Mouse (Mus musculus) hindbrain, embryonic 13.5 days (tissue): Measurements from ENCODE around the gene Ipo13. TPM values are rescaled to one million over a fixed set of nuclear protein-coding genes. Genes with fewer than 3 reads are reported as not detected.

Source experiments
- ATAC-seq: fragments of 200-750 bp; cut with Nextera tagmentation; 2 replicates; pipeline ENCODE4 v1.8.0; 2017; ENCODE audit warnings: moderate TSS enrichment; ENCODE audit not compliant: low FRiP score
- H3K27ac ChIP-seq: fragments of 300-500 bp; sonication (generic); 2 replicates; pipeline ENCODE4 v1.5.1; 2015; ENCODE audit warnings: inconsistent platforms, mild to moderate bottlenecking, moderate library complexity
- H3K27me3 ChIP-seq: fragments of 300-500 bp; sonication (generic); 2 replicates; pipeline ENCODE4 v1.6.1; 2015; ENCODE audit warnings: mild to moderate bottlenecking, inconsistent platforms
- H3K36me3 ChIP-seq: fragments of 300-500 bp; sonication (generic); 2 replicates; pipeline ENCODE4 v1.6.1; 2015; ENCODE audit warnings: mild to moderate bottlenecking, inconsistent platforms
- H3K4me1 ChIP-seq: fragments of 300-500 bp; sonication (generic); replicated peaks from 2 replicates; pipeline ENCODE4 v1.6.1; 2015; ENCODE audit warnings: inconsistent platforms
- H3K4me2 ChIP-seq: fragments of 300-500 bp; sonication (generic); 2 replicates; pipeline ENCODE4 v1.6.1; 2015; ENCODE audit warnings: inconsistent platforms, mild to moderate bottlenecking, moderate library complexity
- H3K4me3 ChIP-seq: fragments of 300-500 bp; sonication (generic); 2 replicates; pipeline ENCODE4 v1.5.1; 2015; ENCODE audit warnings: mild to moderate bottlenecking, inconsistent platforms
- H3K9ac ChIP-seq: fragments of 300-500 bp; sonication (generic); 2 replicates; pipeline ENCODE4 v1.6.1; 2015; ENCODE audit warnings: mild to moderate bottlenecking, inconsistent platforms
- H3K9me3 ChIP-seq: fragments of 300-500 bp; sonication (generic); 2 replicates; pipeline ENCODE4 v1.6.1; 2016; ENCODE audit warnings: inconsistent platforms
- WGBS: fragments of 180-500 bp; shearing (Covaris S2); methylation state at CpG from one replicate; pipeline ENCODE4 v1.1.7; 2015; 5-methylcytosine and 5-hydroxymethylcytosine counted together
- polyA plus RNA-seq: library from polyadenylated mRNA; unstranded; fragments of >200 nt; fragmentation: Nextera tagmentation; extraction: Ambion mirVana; gene quantifications from 2 replicates; pipeline ENCODE4 v1.2.1, GENCODE M21; 2015

Gene Ipo13
- polyA plus RNA-seq: 64.4 and 74.5 TPM in 2 replicates

DNA sequence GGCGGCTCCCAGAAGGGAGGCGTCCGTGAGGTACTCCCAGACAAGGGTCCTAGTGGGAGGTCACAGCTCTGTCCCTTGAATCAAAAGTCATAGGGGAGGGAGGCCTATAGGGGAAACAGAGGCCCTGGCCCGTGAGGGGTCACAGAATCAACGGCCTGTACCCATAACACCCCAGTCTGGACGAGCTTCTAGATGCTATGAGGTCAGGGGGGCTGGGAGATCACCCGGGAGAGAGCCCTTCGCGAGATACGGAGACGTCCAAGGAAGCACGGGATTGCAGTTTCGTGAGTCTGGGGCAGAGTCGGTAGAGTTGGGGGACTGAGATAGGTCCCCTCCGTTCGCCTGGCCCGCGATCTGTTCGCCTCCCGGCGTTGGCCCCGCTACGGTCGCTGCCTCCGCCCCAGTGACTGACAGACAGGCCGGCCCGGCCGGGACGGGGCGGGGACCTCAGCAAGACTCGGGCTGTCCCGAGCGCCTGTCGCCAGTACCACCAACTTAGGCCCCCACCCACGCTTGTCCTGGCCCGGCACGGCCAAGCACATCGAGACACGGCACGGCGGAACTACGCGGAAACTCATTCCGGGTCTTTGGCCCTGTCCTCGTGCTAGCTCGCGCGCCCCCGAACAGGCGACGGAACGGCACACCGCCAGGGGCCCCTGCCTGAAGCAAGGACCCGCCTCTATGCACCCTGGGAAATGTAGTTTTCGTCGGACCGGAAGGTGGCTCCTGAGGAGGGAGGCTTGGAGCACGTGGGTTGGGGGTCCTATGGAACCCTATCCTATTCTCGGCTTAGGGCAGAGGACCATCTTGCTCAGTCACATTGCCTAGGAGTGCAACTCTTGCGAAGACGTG is at the start of gene Ipo13:
Gene Ipo13, minus strand, starts transcription at position 409 of the 852 bp plus-strand sequence.
- H3K4me1 ChIP-seq: peaks cover 52% of the 10 kb centered on the region
- H3K9me3 ChIP-seq: no peaks in the 10 kb centered on the region
- peak within 1 kb of the TSS; percentile 92 for H3K4me3 ChIP-seq
- peak within 1 kb of the TSS; percentile 88 for H3K27ac ChIP-seq
- peaks cover 21% of the 10 kb centered on the region for H3K36me3 ChIP-seq
- WGBS: under 1% methylated on average over 61 of the region's 61 CpGs
- no peaks in the 10 kb centered on the region for H3K27me3 ChIP-seq
- ATAC-seq: peak; percentile 95
- peak within 1 kb of the TSS; percentile 97 for H3K9ac ChIP-seq
- H3K4me2 ChIP-seq: peak within 1 kb of the TSS; percentile 100

DNA sequence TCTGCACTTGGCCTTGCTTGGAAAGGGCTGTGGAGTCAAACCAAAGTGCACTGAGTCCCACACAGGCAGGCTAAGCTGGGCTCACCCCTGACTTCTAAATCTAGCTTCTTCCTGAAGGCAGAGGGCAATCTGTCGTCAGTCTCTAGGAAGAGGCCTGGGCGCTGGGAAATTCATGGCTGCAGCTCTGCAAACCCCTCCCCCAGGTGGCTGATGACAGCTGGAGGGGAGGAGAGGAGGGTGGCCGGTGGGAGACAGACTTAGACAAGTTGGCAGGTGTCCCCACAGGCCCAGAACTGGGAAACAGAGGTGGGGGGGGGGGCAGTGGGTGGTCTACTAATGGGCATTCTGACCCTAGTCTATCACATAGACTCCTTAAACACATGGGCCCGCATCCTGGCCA is 42.7 kb upstream of the Ipo13 start:
- no peak overlapping the region for H3K9ac ChIP-seq
- H3K4me3 ChIP-seq: no peak overlapping the region
- no peaks in the 10 kb centered on the region for H3K27me3 ChIP-seq
- H3K9me3 ChIP-seq: no peaks in the 10 kb centered on the region
- peaks cover 51% of the 10 kb centered on the region for H3K36me3 ChIP-seq
- WGBS: 45% methylated on average over 4 of the region's 4 CpGs
- no peak overlapping the region for H3K4me2 ChIP-seq
- no peak for ATAC-seq
- peaks cover 12% of the 10 kb centered on the region for H3K4me1 ChIP-seq
- H3K27ac ChIP-seq: no peak overlapping the region

DNA sequence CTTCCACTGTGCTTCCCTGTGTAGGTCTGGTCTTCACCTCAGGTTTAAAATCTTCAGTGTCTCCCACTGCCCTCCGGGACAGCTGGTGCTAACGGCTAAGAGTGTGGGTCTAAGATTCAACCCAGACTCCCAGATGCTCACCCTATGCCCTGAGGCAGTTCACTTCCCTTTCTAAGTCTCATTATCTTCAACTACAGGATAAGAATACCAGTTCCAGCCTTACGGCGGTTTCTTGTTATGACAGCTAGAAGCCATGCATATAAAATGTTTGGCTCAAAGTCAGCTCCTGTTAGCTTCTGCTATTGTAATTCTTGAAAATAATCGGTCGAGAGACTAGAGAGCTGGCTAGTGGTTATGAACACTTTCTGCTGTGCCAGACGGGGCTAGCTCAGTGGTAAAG is 32.7 kb upstream of the Ipo13 start:
- H3K9me3 ChIP-seq: no peaks in the 10 kb centered on the region
- no peaks in the 10 kb centered on the region for H3K27me3 ChIP-seq
- peaks cover 8% of the 10 kb centered on the region for H3K4me1 ChIP-seq
- no peak overlapping the region for H3K27ac ChIP-seq
- no peak overlapping the region for H3K4me3 ChIP-seq
- H3K9ac ChIP-seq: no peak overlapping the region
- H3K36me3 ChIP-seq: peaks cover 8% of the 10 kb centered on the region
- 85% methylated on average over 7 of the region's 7 CpGs for WGBS
- ATAC-seq: no peak
- H3K4me2 ChIP-seq: no peak overlapping the region

DNA sequence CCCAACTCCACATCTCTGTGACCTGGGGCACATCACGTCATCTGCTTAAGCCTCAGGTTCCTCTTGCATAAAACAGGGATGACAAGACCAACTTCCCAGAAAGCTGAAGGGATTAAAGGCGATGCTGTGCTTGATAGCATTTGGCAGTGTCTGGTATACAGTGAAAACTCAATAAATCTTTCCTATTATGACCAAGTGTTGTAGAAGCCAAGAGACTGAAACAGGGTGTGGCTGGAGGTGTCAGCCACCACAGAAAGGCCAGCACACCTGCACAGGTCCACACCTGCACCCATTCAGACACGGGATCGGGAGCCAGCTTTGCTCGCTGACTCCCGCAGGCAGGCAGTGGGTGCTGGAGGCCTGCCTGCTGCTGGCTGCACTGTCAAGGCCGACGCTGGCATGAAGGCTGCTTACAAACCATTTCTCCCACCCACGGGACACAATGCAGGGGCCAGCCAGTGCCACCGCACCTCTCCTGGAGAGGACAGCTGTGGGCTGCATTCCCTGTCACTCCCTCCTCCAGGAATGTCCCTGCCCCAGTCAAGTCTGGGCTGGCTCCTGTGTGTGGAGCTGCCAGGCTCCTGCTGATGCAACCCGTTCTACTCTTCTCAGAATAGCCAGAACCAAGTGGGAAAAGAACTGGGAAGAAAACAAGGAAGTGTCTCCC is 32.0 kb upstream of the Ipo13 start:
- Histone ChIP-seq H3K9ac (no peak overlapping the region), H3K27ac (no peak overlapping the region), H3K4me1 (peaks cover 8% of the 10 kb centered on the region), H3K27me3 (no peaks in the 10 kb centered on the region), H3K36me3 (0 out of 2 replicates have a peak, but pooled peaks cover 3% of the 10 kb centered on the region), H3K4me3 (no peak overlapping the region), H3K4me2 (no peak overlapping the region), H3K9me3 (no peaks in the 10 kb centered on the region)
- WGBS: 84% methylated on average over 11 of the region's 11 CpGs
- ATAC-seq: no peak

DNA sequence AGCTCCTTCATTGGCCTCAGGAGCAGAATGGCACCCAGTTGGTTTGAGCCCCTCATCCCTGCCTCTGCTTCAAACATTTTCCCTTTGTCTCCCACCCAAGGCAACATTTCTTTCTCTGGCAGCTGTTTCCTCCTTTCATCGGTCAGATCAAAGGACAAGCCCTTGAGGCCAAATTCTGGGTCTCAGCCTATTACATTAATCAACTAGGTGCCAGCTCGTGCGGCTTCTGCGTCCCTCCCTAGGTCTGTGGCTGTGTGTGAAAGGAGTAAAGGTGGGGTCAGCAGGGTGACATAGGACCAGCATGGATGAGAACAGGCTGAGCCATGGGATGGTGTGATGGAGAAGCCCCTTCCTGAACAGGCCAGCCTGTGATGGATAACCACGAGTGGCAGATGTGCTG is 28.5 kb upstream of the Ipo13 start:
- Histone ChIP-seq H3K9ac (no peak overlapping the region), H3K27ac (no peak overlapping the region), H3K9me3 (no peaks in the 10 kb centered on the region), H3K4me1 (peaks cover 8% of the 10 kb centered on the region), H3K4me3 (no peak overlapping the region), H3K27me3 (no peaks in the 10 kb centered on the region), H3K4me2 (no peak overlapping the region), H3K36me3 (peaks cover 22% of the 10 kb centered on the region)
- ATAC-seq: no peak
- WGBS: 30% methylated on average over 5 of the region's 5 CpGs

DNA sequence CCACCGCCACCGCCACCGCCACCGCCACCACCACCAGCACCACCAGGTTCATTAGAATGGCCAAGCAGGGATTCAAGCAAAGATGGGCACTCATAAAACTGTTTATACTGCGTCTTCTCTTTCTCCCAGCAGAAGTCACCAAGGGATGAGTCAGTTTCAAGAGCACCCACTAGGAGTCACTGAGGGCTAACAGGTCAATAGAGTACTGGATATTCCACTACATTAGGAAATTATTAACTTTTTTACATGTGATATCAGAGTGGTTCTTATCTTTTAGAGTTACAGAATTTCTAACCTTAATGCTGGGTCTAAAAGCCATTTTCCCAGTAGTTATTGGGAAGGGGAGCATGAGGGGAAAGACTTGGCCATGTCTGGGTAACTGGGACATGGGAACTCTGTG is 22.2 kb upstream of the Ipo13 start:
- 97% methylated on average over 5 of the region's 5 CpGs for WGBS
- Histone ChIP-seq H3K27me3 (no peaks in the 10 kb centered on the region), H3K4me3 (no peak overlapping the region), H3K27ac (no peak overlapping the region), H3K9ac (no peak overlapping the region), H3K36me3 (peaks cover 36% of the 10 kb centered on the region), H3K4me1 (no peaks in the 10 kb centered on the region), H3K4me2 (no peak overlapping the region), H3K9me3 (no peaks in the 10 kb centered on the region)
- ATAC-seq: no peak

DNA sequence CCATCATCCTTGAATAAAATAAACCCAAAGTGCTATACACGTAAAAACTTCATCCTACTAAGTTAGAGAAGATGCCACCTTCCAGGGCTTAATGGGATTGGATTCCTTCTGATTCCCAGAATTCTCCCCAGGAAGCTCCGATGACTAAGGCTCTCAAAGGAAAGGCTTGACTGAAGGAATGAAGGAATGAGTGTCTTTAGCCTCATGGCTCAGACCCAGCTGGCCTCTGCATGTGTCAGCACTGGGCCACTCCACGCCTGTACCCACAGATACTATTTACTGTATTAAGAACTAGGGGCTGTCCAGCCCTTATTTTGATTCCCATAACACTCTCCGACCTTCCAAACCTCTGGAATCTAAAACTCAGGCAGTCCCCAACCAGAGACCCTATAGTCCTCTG is 19.3 kb upstream of the Ipo13 start:
- no peak overlapping the region for H3K27ac ChIP-seq
- peaks cover 10% of the 10 kb centered on the region for H3K4me1 ChIP-seq
- WGBS: 94% methylated on average over 4 of the region's 4 CpGs
- H3K4me2 ChIP-seq: no peak overlapping the region
- ATAC-seq: no peak
- peaks cover 16% of the 10 kb centered on the region for H3K27me3 ChIP-seq
- 0 out of 2 replicates have a peak, but pooled peaks cover 3% of the 10 kb centered on the region for H3K9me3 ChIP-seq
- H3K9ac ChIP-seq: no peak overlapping the region
- no peak overlapping the region for H3K4me3 ChIP-seq
- H3K36me3 ChIP-seq: peaks cover 21% of the 10 kb centered on the region

DNA sequence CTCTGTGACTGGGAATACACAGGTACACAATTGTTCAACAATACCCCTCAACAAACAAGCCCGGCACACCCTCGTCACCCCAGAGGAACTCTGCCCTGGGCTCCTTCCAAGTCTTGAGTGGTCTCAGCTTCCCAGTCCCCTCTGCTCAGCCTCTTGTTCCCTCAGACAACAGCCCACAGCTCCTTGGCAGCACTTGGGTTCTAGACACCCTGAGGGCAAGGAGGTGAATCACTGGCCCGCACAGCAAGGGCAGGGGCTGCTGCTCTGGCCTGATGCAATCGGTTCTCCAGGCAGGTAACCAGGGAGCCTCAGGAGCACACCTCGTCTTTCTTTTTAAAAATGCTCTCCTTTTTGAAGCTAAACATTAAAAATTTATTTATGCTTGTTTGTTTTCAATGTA is 18.4 kb upstream of the Ipo13 start:
- peaks cover 19% of the 10 kb centered on the region for H3K4me1 ChIP-seq
- no peak overlapping the region for H3K27ac ChIP-seq
- H3K27me3 ChIP-seq: peaks cover 24% of the 10 kb centered on the region
- WGBS: 91% methylated on average over 5 of the region's 5 CpGs
- no peak overlapping the region for H3K4me3 ChIP-seq
- no peak overlapping the region for H3K4me2 ChIP-seq
- no peak for ATAC-seq
- peaks cover 20% of the 10 kb centered on the region for H3K36me3 ChIP-seq
- no peak overlapping the region for H3K9ac ChIP-seq
- 0 out of 2 replicates have a peak, but pooled peaks cover 3% of the 10 kb centered on the region for H3K9me3 ChIP-seq

DNA sequence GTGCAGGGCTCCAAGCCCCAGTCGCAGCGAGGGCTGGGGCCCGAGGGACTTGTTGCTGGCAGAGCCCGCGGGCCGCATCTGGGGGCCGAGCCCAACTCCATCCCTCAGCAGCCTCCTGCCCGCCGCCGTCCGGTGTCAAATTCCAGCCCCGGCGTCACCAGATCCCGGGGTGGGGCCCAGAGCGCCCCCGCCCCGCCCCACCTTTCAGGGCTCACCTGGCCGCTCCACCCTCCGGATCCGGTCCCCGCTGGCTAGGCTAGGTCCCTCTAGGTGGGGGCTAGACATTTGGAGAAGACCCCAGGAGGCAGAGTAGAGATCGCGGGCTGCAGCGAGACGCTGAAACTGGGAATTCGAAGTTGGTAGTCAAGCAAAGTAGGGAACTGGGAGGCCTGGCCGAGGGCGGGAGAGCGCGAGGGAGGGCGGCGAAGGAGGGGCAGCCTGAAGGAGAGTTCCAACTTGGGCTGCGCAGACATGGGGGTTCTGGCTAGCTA is 14.6 kb upstream of the Ipo13 start, which contains the start of gene Artn:
Gene Artn, minus strand, starts transcription at position 373 of the 491 bp plus-strand sequence.
- Histone ChIP-seq H3K27ac (no peak within 1 kb of the TSS), H3K36me3 (peaks cover 12% of the 10 kb centered on the region), H3K27me3 (peaks cover 60% of the 10 kb centered on the region), H3K9ac (peak within 1 kb of the TSS; percentile 56), H3K4me1 (peaks cover 37% of the 10 kb centered on the region), H3K4me2 (peak within 1 kb of the TSS; percentile 53), H3K4me3 (peak within 1 kb of the TSS; percentile 25), H3K9me3 (0 out of 2 replicates have a peak, but pooled peaks cover 3% of the 10 kb centered on the region)
- no peak for ATAC-seq
- WGBS: under 1% methylated on average over 33 of the region's 33 CpGs

DNA sequence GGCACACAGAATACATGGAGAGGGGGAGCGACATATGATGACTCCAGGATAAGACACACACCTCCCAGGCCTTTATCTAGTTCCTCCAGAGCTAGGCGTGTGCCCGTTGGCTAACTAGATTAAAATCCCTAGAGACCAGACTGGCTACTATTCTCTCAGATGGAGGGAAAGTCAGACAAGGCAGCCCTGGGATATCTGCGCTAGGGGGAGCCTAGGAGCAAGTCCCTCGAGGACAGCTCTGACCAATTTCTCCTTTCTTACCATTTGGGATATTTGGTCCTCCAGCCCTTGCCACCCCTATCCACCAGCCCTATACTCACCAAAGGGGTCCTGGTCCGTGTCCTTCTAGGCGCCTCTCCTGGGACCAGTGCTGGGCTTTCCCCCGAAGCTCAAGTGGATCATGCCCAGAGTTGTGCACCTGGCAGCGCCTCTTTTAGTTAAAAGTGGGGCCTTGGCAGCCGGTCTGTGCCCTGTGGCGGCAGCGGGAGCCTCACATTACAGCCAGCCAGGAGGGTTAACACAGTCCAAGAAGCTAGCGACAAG is 14.0 kb upstream of the Ipo13 start:
- peak overlapping the region; percentile 56; the same call in 1 of the 2 replicates for H3K9ac ChIP-seq
- peaks cover 12% of the 10 kb centered on the region for H3K36me3 ChIP-seq
- peak overlapping the region; percentile 25 for H3K4me3 ChIP-seq
- peak overlapping the region; percentile 53 for H3K4me2 ChIP-seq
- H3K27ac ChIP-seq: no peak overlapping the region
- no peak for ATAC-seq
- peaks cover 66% of the 10 kb centered on the region for H3K27me3 ChIP-seq
- H3K9me3 ChIP-seq: 0 out of 2 replicates have a peak, but pooled peaks cover 3% of the 10 kb centered on the region
- 3% methylated on average over 13 of the region's 13 CpGs for WGBS
- peaks cover 37% of the 10 kb centered on the region for H3K4me1 ChIP-seq

DNA sequence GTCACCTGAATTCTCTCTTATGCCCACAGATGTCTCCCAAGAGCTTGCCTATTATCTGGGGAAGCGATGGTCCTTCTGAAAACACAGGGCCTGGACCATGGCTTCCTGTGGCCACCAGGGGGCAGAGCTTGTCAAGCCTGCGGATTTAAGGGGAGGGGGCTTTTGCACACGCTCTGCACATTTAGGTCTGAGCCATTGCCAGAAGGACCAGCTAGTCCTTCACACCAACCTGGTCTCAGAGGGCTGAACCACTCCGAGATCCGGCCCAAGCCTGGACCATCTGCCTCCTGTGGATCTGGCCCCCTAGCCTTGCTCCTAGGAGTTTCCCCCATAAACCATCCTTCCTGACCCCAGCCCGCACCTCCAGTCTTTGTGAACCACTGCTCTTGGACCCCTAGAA is 13.4 kb upstream of the Ipo13 start:
- Histone ChIP-seq H3K36me3 (peaks cover 12% of the 10 kb centered on the region), H3K4me3 (no peak overlapping the region), H3K27me3 (peaks cover 71% of the 10 kb centered on the region), H3K4me2 (no peak overlapping the region), H3K9me3 (0 out of 2 replicates have a peak, but pooled peaks cover 3% of the 10 kb centered on the region), H3K27ac (no peak overlapping the region), H3K9ac (no peak overlapping the region), H3K4me1 (peaks cover 37% of the 10 kb centered on the region)
- 16% methylated on average over 6 of the region's 6 CpGs for WGBS
- ATAC-seq: no peak
